Mouse (Mus musculus) adrenal gland, adult (tissue): Measurements from ENCODE around the gene Slc17a8.
A peak's percentile ranks its signal among the peaks of the same experiment; 100 is the strongest.
"Not testable (repeated sequence)": the region's sequence is repeated elsewhere in the genome, so short reads cannot be mapped to it uniquely, and the experiment has no call there.

ENCODE experiments used
- DNase-seq, 2 experiments: peaks; one replicate each; pipeline ENCODE4 v3.0.0; 2022 to 2023; ENCODE audit warnings: low spot score in 1 of 2; ENCODE audit not compliant: inconsistent age in 2 of 2

Slc17a8 gene

DNA sequence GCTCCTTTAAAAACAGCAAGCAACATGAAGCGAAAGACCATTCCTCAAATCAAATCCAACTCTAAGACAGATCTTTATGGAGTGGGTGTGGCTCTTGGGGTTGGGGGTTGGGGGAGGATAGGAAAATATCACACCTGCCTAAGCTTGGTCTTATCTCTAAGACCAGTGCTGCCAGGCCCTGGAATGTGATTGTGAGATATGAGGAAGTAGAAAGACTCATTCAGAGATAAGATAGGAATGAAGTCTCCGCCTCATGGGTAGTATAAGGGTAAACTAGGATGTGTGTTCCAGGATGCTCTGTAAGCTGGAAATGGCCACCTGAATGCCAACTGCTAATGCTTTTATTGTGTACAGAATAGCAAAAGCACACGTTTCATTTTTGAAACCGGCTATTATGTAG lies 26.7 kb downstream of the Slc17a8 start:
- no peak for DNase-seq

DNA sequence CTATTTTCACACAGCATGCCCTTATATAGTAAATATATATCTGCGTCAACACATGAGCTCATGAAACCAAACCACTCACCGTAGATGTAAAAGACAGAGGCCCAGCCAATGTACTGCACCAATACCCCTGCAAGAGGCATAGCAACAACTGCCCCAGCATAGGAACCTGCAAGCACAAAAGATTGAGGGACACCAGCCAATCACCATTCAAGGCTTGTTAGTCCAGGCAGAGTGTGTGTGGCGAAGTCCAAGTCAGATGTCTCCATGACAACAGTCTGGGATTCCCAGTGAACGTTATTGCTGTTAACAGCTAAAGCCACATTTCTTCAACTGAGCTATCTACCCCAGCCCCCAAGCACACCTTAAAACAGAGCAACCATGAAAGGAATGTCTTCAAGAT lies 28.3 kb downstream of the Slc17a8 start:
- DNase-seq = no peak

DNA sequence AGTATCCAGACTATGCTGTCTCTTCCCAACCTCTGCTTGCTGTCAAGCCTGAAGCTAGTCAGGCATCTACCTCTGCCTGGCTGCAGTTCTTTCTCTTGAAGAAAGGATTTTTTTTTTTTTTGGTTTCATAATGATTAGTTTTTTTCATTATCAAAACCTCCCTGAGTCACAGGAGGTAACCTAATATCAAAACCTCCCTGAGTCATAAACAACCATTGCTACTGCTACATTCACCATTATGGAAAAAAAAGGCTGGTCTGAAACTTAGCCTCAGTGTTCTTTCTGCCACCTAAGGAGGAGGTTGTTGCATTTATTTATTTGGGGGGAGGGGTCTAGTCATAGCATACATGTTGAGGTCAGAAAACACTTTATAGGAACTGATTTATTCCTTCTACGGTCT lies 31.2 kb downstream of the Slc17a8 start:
- no peak for DNase-seq

- no peak for DNase-seq
Measured at GRCm38 (mm10) chr10:89588708-89589107, 32.3 kb downstream of the Slc17a8 start.

GRCm38 (mm10) chr10:89584709-89585108 lies 36.3 kb downstream of the Slc17a8 start:
- no peak for DNase-seq

DNA sequence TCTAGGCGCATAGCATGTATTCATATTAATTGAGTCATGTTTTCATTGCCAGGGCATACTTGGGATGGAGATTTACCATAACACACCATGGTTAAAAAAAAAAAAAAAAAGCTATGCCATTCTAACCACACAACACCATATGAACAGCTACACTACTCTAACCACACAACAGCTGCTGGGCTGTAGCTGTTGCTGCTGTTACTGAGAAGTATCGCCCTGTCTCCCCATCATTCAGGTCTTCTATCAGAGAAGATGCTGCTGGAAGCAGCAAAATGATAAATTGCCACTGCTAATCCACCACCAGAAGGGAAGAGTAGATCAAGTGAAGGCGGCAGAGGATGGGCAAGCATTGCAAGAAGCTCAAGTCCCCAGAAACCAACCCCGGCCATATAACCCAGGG lies 42.3 kb downstream of the Slc17a8 start:
- DNase-seq = no peak

- DNase-seq = peak; percentile 20 to 72
Measured at GRCm38 (mm10) chr10:89577666-89578065, 43.4 kb downstream of the Slc17a8 start.

DNA sequence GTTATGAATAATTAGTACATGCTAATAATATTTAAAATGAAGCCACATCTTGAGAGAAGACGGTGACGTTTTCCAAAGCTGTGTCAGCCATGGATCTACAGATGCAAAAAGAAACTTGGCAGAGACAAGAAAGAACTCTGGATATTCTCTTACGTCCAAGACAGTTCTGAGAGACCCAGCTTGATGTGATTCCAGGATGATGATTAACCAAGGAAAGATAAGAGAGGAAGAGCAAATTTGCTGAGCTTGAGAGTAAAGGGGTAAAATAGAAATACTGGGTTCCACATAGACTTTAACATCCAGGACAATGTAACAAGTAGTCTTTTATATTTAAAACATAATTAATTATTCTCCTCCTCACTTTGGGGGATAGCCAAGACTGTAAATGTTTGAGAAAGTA lies 47.6 kb downstream of the Slc17a8 start:
- no peak for DNase-seq

- DNase-seq = no peak
Measured at GRCm38 (mm10) chr10:89572946-89573345, 48.1 kb downstream of the Slc17a8 start.

GRCm38 (mm10) chr10:89567391-89567790 lies 53.7 kb downstream of the Slc17a8 start:
- no peak for DNase-seq

- no peak for DNase-seq
Measured at GRCm38 (mm10) chr10:89565301-89566022, 55.6 kb downstream of the Slc17a8 start.

DNA sequence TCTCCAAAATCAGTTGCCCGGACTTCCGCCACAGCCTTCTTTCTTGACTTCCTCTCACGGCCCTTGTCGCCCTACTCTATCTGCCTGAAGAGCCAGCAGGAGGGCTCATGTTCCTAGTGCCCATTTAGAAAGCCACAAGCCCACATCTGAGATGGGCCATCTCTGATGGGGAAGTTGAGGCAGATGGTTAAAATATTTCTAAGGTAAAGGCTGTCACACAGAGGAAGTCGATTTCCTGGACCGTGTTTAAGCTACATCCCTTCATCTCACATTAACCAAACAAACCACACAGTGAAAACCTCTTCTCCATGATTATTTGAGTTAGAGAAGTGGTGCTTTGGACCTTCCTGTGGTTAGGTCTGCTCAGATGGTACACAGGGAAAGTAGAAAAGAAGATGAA lies 58.9 kb downstream of the Slc17a8 start:
- no peak for DNase-seq

GRCm38 (mm10) chr10:89559351-89559750 lies 61.7 kb downstream of the Slc17a8 start:
- DNase-seq = no peak

- not testable (repeated sequence) for DNase-seq
Measured at GRCm38 (mm10) chr10:89554885-89555284, 66.2 kb downstream of the Slc17a8 start.

DNA sequence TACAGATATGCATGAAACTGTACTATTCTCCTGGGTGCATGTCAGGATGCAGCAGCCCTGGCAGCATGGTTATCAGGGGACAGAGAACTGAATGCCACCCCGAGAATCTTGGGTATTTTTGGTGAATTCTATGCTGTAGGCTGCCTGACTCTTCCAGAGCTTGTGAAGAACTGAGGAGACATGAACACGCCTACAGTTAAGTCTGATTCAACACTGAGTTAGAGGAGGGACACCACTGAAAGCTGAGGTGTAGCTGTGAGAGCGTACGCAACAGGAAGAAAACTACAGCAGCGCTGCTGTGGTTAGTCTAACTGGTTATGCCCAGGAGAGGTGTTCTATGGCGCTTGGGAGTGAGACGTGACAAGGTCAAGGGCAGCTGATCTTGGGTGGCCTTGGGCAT lies 67.2 kb downstream of the Slc17a8 start:
- not testable (repeated sequence) for DNase-seq

DNA sequence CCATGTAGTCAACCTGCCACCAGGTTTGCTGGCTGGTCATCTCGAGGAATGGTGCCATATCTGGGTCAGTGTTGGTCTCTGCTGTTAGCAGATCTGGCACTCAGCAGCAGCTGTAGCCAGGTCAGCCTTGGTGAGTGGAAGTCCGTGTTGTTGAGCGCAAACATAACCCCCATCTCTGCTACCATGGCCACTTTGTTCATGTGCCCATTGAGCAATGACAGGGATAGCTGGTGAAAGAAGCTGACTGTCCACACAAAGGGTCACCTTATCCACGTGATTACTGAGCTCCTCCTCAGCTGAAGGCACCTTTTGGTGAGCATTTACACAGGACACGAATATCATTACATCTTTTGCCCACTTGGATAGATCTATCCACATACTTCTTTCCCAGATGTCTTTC lies 68.0 kb downstream of the Slc17a8 start:
- no peak for DNase-seq

- peak; percentile 44 to 52 for DNase-seq
Measured at GRCm38 (mm10) chr10:89551657-89552056, 69.4 kb downstream of the Slc17a8 start.

- no peak for DNase-seq
Measured at GRCm38 (mm10) chr10:89548028-89548427, 73.0 kb downstream of the Slc17a8 start.

GRCm38 (mm10) chr10:89546989-89547388 lies 74.1 kb downstream of the Slc17a8 start:
- no peak for DNase-seq

GRCm38 (mm10) chr10:89543867-89544266 lies 77.2 kb downstream of the Slc17a8 start:
- no peak for DNase-seq

- DNase-seq = no peak
Measured at GRCm38 (mm10) chr10:89542321-89542720, 78.7 kb downstream of the Slc17a8 start.

DNA sequence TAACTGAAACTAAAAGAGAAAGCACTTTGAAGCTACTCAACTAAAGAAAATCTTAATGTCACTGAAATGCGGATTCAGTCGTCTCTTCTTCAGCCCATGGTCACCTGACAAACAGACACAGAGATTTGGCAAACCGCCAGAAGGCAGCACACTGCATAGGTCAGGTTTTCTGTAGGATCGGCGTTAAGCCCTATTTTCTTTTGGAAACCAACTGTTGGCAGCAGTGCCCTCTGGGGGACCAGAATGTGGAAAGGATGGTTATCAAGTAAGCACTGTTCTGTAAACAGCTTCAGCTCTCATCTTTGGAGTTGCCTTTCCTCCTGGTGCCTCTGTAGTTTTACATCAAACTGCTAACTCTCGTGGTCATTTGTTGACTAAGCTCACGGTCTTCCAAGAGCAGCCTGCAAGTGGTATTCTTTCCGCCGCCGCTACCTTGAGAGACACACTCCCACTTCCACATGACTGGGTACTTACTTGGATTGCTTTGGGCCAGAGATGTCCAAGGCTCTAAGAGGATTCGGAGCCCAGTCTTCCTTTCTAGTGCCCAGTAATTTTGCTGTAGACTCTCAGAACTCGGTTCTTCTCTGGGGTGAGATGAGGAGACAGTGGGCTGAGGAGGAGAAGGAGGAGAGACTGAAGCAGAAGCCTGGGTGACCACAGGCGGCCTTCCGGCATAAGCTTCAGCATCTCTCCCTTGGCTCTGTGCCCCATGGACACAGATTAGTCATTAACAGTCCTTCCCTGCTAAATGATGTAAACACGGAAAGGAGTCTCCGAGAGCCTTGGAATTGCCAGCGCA lies 87.9 kb downstream of the Slc17a8 start, which contains the start of gene Nr1h4:
Nr1h4 (minus strand) TSS at position 657 of the 799 bp plus-strand sequence.
- peak; percentile 90 to 96 for DNase-seq
